Mouse (Mus musculus) limb, embryonic 14.5 days (tissue): ENCODE results near the gene Etv2. TPM values are rescaled to one million over a fixed set of nuclear protein-coding genes. Genes with fewer than 3 reads are reported as not detected.

Experiments used
- ATAC-seq: fragments of 200-750 bp; cut with Nextera tagmentation; 2 replicates; pipeline ENCODE4 v1.8.0; 2017; ENCODE audit warnings: low read depth, moderate number of reproducible peaks, moderate TSS enrichment; ENCODE audit not compliant: low FRiP score
- DNase-seq: peaks from one replicate; pipeline ENCODE4 v3.0.0-alpha.2; 2015; ENCODE audit warnings: low spot score
- H3K27ac ChIP-seq: fragments of 300-500 bp; sonication (generic); replicated peaks from 2 replicates; pipeline ENCODE4 v1.5.1; 2014; ENCODE audit warnings: low read depth, mild to moderate bottlenecking, low read length, moderate library complexity, mixed read lengths
- H3K27me3 ChIP-seq: fragments of 300-500 bp; sonication (generic); 2 replicates; pipeline ENCODE4 v1.6.1; 2014; ENCODE audit warnings: low read length, mixed read lengths; ENCODE audit not compliant: control insufficient read depth, insufficient read depth
- H3K36me3 ChIP-seq: fragments of 300-500 bp; sonication (generic); 2 replicates; pipeline ENCODE4 v1.6.1; 2014; ENCODE audit warnings: mild to moderate bottlenecking, low read length, moderate library complexity, mixed read lengths; ENCODE audit not compliant: control insufficient read depth, insufficient read depth
- H3K4me1 ChIP-seq: fragments of 300-500 bp; sonication (generic); 2 replicates; pipeline ENCODE4 v1.6.1; 2014; ENCODE audit warnings: antibody characterized with exemption, low read length, mixed read lengths; ENCODE audit not compliant: control insufficient read depth, insufficient read depth
- H3K4me2 ChIP-seq: fragments of 300-500 bp; sonication (generic); replicated peaks from 2 replicates; pipeline ENCODE4 v1.6.1; 2014; ENCODE audit warnings: low read depth, mild to moderate bottlenecking, low read length, moderate library complexity; ENCODE audit not compliant: severe bottlenecking
- H3K4me3 ChIP-seq: fragments of 300-500 bp; sonication (generic); replicated peaks from 2 replicates; pipeline ENCODE4 v1.5.1; 2014; ENCODE audit warnings: low read length
- H3K9ac ChIP-seq: fragments of 300-500 bp; sonication (generic); 2 replicates; pipeline ENCODE4 v1.6.1; 2014; ENCODE audit warnings: mild to moderate bottlenecking, low read depth, low read length, moderate library complexity; ENCODE audit not compliant: severe bottlenecking
- H3K9me3 ChIP-seq: fragments of 300-500 bp; sonication (generic); 2 replicates; pipeline ENCODE4 v1.6.1; 2016; ENCODE audit warnings: low read length; ENCODE audit not compliant: control insufficient read depth
- POLR2A ChIP-seq: fragments of 200-500 bp; IDR thresholded peaks from 2 replicates; pipeline ENCODE4 v1.8.0; 2012; ENCODE audit warnings: inconsistent platforms, mild to moderate bottlenecking, moderate library complexity, borderline replicate concordance; ENCODE audit not compliant: insufficient read depth, insufficient read length; ENCODE audit errors: extremely low read depth
- WGBS: fragments of 180-500 bp; shearing (Covaris S2); extraction: QIAGEN DNeasy Blood & Tissue Kit; methylation state at CpG from one replicate; pipeline ENCODE4 v1.1.7; 2014; 5-methylcytosine and 5-hydroxymethylcytosine counted together
- polyA plus RNA-seq, 2 experiments: library from polyadenylated mRNA; depleted of rRNA in 1 of 2; stranded (reverse) in 1 of 2; unstranded in 1 of 2; fragments of >200 nt; fragmentation: Nextera tagmentation in 1 of 2; extraction: Ambion mirVana in 1 of 2; gene quantifications; 2 replicates each; pipeline versions ENCODE4 v1.2.1 to v1.2.3; 2012 to 2014

Gene Etv2
- polyA plus RNA-seq, 2 experiments, result not detected

DNA sequence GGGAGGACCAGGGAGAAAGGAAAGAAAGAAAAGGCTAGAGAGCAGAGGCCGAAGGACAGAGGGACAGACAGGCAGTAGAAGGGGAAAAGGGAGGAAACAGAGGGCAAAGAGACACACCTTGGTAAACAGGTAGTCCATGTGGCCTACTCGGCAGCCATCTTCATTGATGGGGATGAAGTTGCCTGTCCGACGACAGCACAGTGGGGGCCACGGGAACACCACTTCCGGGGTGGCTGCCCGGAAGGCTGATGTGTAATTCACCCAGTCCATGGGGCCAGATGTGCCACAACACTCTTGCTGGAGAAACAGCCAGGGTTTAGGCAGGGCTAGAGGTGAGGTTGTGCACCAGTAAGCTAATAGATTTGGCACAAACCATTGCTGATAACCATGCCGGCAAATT is 30.7 kb downstream of the Etv2 start:
- Histone ChIP-seq H3K27ac (no peak overlapping the region), H3K36me3 (no peaks in the 10 kb centered on the region), H3K4me3 (no peak overlapping the region), H3K9me3 (no peaks in the 10 kb centered on the region), H3K4me1 (no peaks in the 10 kb centered on the region), H3K9ac (no peak overlapping the region), H3K4me2 (no peak overlapping the region), H3K27me3 (no peaks in the 10 kb centered on the region)
- TF ChIP-seq POLR2A, result no peak
- WGBS, result 86% methylated on average over 8 of the region's 8 CpGs
- ATAC-seq (no peak), DNase-seq (no peak)

DNA sequence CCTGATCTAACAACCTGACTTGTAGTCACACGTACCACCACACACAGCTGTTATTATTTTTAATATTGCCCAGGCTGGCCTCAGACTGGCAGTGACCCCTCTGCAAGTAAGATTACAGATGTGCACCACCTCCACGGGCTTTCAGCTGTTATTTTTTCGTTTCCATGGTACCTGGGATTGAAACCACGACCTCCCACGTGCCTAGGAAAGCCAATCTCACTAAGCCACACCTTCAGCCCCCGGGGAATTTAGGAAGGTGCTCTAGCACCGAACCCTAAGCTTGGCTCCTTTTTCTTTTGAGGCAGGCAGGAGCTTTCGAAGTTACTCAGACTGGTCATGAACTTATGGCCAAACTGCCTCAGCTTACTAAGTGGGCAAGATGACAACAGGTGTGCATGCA is 31.2 kb downstream of the Etv2 start:
- Histone ChIP-seq H3K4me1 (no peaks in the 10 kb centered on the region), H3K9me3 (no peaks in the 10 kb centered on the region), H3K4me2 (no peak overlapping the region), H3K9ac (no peak overlapping the region), H3K36me3 (no peaks in the 10 kb centered on the region), H3K27me3 (no peaks in the 10 kb centered on the region), H3K27ac (no peak overlapping the region), H3K4me3 (no peak overlapping the region)
- 48% methylated on average over 8 of the region's 8 CpGs for WGBS
- TF ChIP-seq POLR2A, result no peak
- ATAC-seq (no peak), DNase-seq (no peak)

DNA sequence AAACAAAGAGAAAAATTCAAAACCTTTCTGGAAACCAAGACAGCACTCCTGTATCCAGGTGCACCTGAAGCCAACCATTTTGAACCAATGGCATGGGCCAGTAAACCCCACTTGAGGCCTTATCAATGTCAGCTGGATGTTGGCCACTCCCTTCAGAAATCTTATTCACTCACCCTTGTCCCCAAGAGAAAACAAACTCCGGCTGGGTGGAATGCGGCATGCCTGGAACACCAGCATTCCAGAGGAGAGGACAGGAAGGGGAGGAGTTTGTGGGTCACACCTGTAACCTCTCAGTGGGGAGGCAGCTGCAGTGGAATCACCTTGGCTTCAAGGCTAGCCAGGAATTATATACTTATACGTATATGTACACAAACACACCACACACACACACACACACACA is 33.1 kb downstream of the Etv2 start:
- Histone ChIP-seq H3K27ac (no peak overlapping the region), H3K4me1 (no peaks in the 10 kb centered on the region), H3K36me3 (no peaks in the 10 kb centered on the region), H3K4me3 (no peak overlapping the region), H3K27me3 (no peaks in the 10 kb centered on the region), H3K9ac (no peak overlapping the region), H3K4me2 (no peak overlapping the region), H3K9me3 (no peaks in the 10 kb centered on the region)
- DNase-seq, result no peak
- 33% methylated on average over 3 of the region's 3 CpGs for WGBS
- ATAC-seq, result no peak
- no peak for TF ChIP-seq POLR2A

DNA sequence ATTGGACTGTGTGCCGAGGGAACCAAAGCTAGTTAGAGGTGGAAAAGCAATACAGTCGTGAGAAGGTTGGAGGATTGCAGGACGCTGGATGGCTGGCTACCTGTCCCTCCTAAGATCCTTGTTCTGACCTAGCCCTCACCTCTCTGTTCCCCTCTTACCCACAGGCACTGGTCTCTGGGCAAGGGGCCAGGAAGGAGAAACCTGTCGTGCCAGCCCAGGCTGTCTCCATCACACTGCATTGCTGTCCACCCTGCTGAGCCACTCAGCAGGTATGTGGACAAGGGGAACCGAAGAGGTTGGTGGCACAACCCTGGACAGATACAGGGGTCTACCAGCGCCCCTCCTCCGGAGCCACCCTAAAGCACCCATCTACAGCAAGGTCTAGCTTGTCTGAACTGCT is 35.0 kb downstream of the Etv2 start:
- H3K27me3 ChIP-seq, result no peaks in the 10 kb centered on the region
- WGBS, result 74% methylated on average over 7 of the region's 7 CpGs
- H3K36me3 ChIP-seq, result no peaks in the 10 kb centered on the region
- H3K4me1 ChIP-seq, result no peaks in the 10 kb centered on the region
- H3K9me3 ChIP-seq, result no peaks in the 10 kb centered on the region
- ATAC-seq, result no peak
- H3K9ac ChIP-seq, result no peak overlapping the region
- DNase-seq, result no peak
- H3K27ac ChIP-seq, result no peak overlapping the region
- H3K4me3 ChIP-seq, result no peak overlapping the region
- no peak overlapping the region for H3K4me2 ChIP-seq
- no peak for TF ChIP-seq POLR2A

DNA sequence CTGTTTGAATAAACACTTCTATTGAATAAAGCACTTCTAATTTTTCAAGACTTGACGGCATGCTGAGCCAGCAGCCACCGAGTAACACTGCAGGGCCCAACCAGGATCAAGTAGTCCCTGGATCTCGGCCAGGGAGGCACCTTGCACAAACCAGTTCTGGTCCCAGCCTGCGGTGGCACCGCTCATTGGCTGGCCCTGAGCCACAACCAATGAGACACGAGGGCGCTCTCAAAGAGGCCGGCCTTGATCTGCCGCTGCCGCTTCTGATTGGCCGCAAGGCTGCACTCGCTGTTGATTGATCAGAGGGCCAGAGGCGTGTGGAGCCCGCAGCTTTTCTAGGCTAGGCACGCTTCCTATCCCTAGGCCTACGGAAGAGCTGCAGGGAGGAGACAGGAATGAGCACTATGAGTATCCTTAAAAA is 35.7 kb downstream of the Etv2 start:
- DNase-seq (peak; percentile 91), ATAC-seq (peak; percentile 93)
- no peak for TF ChIP-seq POLR2A
- 4% methylated on average over 16 of the region's 16 CpGs for WGBS
- H3K27me3 ChIP-seq, result no peaks in the 10 kb centered on the region
- H3K27ac ChIP-seq, result no peak overlapping the region
- H3K9ac ChIP-seq, result no peak overlapping the region
- no peak overlapping the region for H3K4me2 ChIP-seq
- no peaks in the 10 kb centered on the region for H3K9me3 ChIP-seq
- no peaks in the 10 kb centered on the region for H3K36me3 ChIP-seq
- no peaks in the 10 kb centered on the region for H3K4me1 ChIP-seq
- H3K4me3 ChIP-seq, result no peak overlapping the region

DNA sequence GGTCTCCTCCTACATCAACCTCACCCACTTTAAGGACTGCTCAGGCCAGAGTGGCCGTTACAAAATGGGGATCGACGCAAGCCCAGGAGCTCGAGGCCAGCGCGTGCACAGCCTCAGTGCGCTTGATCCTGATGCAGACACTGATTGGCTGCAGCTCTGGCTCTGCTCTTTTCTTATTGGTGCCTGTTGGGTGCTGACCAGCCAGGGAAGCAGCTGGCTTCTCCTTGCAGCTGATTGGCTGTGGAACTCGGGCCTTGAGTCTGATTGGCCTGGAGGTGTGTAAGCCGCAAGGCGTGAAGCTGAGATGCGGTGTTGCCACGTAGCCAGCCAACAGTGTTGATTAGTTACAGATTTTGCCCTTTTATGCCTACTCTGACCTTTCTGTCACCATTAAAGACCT is 36.9 kb downstream of the Etv2 start, which contains the start of gene Zbtb32:
Gene Zbtb32 (minus strand): TSS at position 124 of the 400 bp plus-strand sequence.
- TF ChIP-seq POLR2A, result no peak
- ATAC-seq, result no peak
- H3K4me2 ChIP-seq, result no peak within 1 kb of the TSS

More for the DNA sequence above, 36.9 kb downstream of the Etv2 start, which contains the start of gene Zbtb32:
- Histone ChIP-seq H3K9me3 (no peaks in the 10 kb centered on the region), H3K36me3 (no peaks in the 10 kb centered on the region), H3K27me3 (no peaks in the 10 kb centered on the region), H3K4me1 (no peaks in the 10 kb centered on the region), H3K9ac (no peak within 1 kb of the TSS), H3K4me3 (no peak within 1 kb of the TSS), H3K27ac (no peak within 1 kb of the TSS)
- DNase-seq, result no peak
- WGBS, result 88% methylated on average over 12 of the region's 12 CpGs
